Mouse (Mus musculus): ENCODE measurements around the gene Atp5g2. TPM values are rescaled to one million over a fixed set of nuclear protein-coding genes. Genes with fewer than 3 reads are reported as not detected.

Atp5g2 gene
- total RNA-seq, 2 experiments from 2014 or later = 38.9 to 50.4 TPM

DNA sequence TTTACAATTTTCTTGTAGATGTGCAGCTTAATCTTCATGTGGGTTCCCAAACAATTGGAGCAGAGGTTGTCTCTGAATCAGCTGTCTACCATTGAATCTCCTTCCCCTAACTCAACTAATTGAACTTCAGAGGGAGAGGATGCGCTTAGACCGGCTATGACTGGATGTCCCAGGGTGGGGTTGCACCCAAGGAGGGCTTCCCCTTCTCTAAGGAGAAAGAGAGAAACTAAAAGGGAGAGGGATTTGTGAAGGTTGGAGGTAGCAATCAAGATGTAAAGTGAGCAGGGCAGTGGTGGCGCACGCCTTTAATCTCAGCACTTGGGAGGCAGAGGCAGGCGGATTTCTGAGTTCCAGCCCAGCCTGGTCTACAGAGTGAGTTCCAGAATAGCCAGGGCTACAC is 52.7 kb downstream of the Atp5g2 start:
- DNase-seq (ENCODE audit: low spot score) = no peak
- intact Hi-C loops (cut with DNase I) = no loop called here

DNA sequence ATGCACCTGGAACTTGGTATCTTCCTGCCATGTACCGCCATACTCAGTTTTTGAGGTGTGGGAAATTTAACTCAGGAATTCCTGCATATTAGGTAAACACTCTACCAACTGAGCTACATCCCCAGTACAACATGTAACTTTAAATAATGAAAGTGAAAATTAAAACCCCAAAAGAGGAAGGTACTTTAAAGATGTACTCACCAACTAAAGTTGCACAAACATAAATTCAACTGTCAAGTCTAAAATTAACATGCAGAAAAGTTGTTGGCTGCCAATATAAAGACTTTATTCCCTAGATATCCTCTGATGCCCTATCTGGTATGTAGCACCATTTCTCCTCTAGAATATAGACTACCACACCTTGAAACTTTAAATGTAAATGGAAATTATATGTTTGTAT is 54.5 kb downstream of the Atp5g2 start:
- DNase-seq (ENCODE audit: low spot score) = no peak
- intact Hi-C loops (cut with DNase I) = no loop called here

DNA sequence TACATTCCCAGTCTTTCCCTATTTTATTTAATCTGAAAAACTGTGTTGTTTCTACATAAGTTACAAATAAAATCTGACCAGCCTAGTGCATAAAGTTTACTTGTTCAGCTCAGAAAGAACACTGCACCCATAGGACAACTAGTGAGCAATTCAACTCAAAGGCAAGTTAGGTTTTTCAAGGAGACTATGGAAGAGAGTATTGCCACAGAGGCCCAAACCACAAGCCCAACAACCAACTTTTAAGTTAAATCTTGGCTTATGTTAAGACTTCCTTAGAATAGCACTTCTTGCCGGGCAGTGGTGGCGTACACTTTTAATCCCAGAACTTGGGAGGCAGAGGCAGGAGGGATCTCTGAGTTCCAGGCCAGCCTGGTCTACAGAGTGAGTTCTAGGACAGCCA is 56.0 kb downstream of the Atp5g2 start:
- DNase-seq (ENCODE audit: low spot score) = no peak
- intact Hi-C loops (cut with DNase I) = no loop called here

DNA sequence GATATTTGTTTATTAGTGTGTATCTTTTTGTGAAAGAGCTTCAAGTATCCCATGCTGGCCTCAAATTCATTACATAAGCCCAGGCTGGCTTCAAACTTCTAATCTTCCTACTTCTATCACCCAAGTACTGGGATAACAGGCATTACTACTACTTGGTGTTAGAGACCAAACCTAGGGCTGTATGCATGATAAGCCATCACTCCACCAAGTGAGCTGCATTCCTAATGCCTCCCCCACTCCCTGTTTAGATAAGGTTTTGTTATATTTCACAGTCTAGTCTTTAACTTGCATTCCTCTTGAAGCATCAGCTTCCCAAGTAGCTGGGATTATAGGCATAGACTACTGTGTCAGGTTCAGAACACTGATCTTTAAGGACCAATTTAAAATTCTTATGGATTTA is 57.9 kb downstream of the Atp5g2 start:
- intact Hi-C loops (cut with DNase I) = no loop called here
- no peak for DNase-seq (ENCODE audit: low spot score)

DNA sequence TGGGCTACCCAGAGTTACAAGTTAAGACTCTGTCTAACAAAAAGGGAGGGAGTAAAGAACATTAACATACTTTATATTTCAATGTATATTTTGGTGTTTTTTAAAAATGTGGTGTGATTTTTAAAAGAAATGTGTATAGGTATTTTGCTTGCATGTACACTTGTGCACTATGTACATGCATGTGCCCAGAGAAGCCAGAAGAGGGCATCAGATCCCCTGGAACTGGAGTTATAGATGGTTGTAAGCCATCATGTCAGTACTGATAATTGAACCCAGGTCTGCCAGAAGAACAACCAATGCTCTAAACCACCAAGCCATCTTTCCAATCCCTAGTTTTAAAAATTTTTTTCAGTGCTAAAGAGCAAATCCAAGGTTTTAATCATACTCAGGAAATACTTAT is 59.2 kb downstream of the Atp5g2 start:
- intact Hi-C loops (cut with DNase I) = no loop called here
- no peak for DNase-seq (ENCODE audit: low spot score)

Small RNAs within 50 kb of the gene (microRNA-seq; reads per million reads assigned to microRNA genes)
- not detected for gene Mir688

Other genes starting within 250 kb of the Atp5g2 start
- under 1 TPM; 0.68 to 0.84 TPM for gene Amhr2, start 227.0 kb downstream of the Atp5g2 start, total RNA-seq (2021)
- gene Prr13, start 213.3 kb downstream of the Atp5g2 start, total RNA-seq (2021) = 10 to 100 TPM; 20.6 to 21.0 TPM
- gene Pcbp2, start 201.8 kb downstream of the Atp5g2 start, total RNA-seq (2021) = 100 to 1,000 TPM; 458 to 504 TPM
- not detected for gene Gm10337, start 168.6 kb downstream of the Atp5g2 start, total RNA-seq (2021)
- 1 to 10 TPM; 3.2 to 4.5 TPM for gene Map3k12, start 155.3 kb downstream of the Atp5g2 start, total RNA-seq (2021)
- gene Tarbp2, start 154.2 kb downstream of the Atp5g2 start, total RNA-seq (2021) = 10 to 100 TPM; 46.6 to 47.6 TPM
- 1 to 10 TPM; 2.5 to 2.8 TPM for gene Npff, start 147.4 kb downstream of the Atp5g2 start, total RNA-seq (2021)
- not detected for gene Gm28047, start 47.3 kb downstream of the Atp5g2 start, total RNA-seq (2021)
- gene Atf7, start 46.9 kb downstream of the Atp5g2 start, total RNA-seq (2021) = 10 to 100 TPM; 45.9 to 56.2 TPM
- 100 to 1,000 TPM in 1 of 2 experiments, 10 to 100 TPM in 1; 93.5 to 106 TPM for gene Calcoco1, start 49.8 kb upstream of the Atp5g2 start, total RNA-seq (2021)
- gene Hoxc13, start 248.8 kb upstream of the Atp5g2 start, total RNA-seq (2021) = not detected